Mouse (Mus musculus) duodenum, adult 2 months (tissue): ENCODE results near the gene Cacnb2. TPM values are rescaled to one million over a fixed set of nuclear protein-coding genes. Genes with fewer than 3 reads are reported as not detected.

Experiments used
- polyA plus RNA-seq: library from polyadenylated mRNA; depleted of rRNA; stranded (reverse); fragments of >200 nt; gene quantifications from 2 replicates; pipeline ENCODE4 v1.2.3, GENCODE M21; 2012; ENCODE audit warnings: low replicate concordance; rRNA removed

The Cacnb2 gene
- polyA plus RNA-seq = 0.43 and 1.7 TPM in 2 replicates

DNA sequence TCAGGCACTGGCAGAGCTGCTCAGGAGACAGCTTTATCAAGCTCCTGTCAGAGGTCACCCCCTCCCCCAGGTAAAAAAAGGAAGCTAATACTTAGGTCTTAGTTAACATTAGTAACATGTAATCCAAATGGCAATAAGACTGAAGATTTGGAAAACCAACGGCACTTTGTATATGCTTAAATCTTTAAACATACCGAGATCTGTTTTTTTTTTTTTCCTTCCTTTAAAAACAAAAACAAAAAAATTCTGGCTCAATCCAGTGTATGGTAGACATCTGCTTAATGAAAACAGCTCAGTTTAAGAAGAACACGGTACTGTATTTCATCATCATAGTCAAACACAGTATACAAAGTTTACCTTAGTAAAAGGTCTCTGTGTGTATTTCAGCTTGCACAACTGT is at the start of gene Cacnb2:
TSS of gene Cacnb2 (plus strand) at position 301 of the 400 bp plus-strand sequence.

Other genes starting within 250 kb of the Cacnb2 start
- not detected in 2 replicates for gene Slc39a12, start 214.8 kb upstream of the Cacnb2 start, polyA plus RNA-seq